Mouse (Mus musculus) ES-E14 (cell line): ENCODE results near the gene 4933424G06Rik. TPM values are rescaled to one million over a fixed set of nuclear protein-coding genes. Genes with fewer than 3 reads are reported as not detected.

ENCODE experiments used
- DNase-seq: peaks from one replicate; pipeline ENCODE4 v3.0.0-alpha.2; 2013; ENCODE audit warnings: low read depth, low spot score
- H3K27ac ChIP-seq: 2 replicates; pipeline ENCODE4 v1.5.1; 2012; ENCODE audit warnings: low read depth, mild to moderate bottlenecking, low read length, moderate library complexity, mixed read lengths; ENCODE audit not compliant: poor library complexity, insufficient read depth, severe bottlenecking
- H3K36me3 ChIP-seq: 2 replicates; pipeline ENCODE4 v1.6.1; 2012; ENCODE audit warnings: mild to moderate bottlenecking, low read length, moderate library complexity, mixed read lengths; ENCODE audit not compliant: control insufficient read depth, poor library complexity, insufficient read depth, severe bottlenecking
- H3K4me1 ChIP-seq, 2 experiments: fragments of 150-350 bp in 1 of 2; sonication (generic) in 1 of 2; 2 replicates each; pipeline ENCODE4 v1.6.1; 2012; ENCODE audit warnings: low read length in 2 of 2, mild to moderate bottlenecking in 1 of 2, mixed read lengths in 1 of 2; ENCODE audit not compliant: control insufficient read depth in 2 of 2, insufficient read depth in 2 of 2, poor library complexity in 1 of 2
- H3K4me3 ChIP-seq, 2 experiments: fragments of 150-350 bp in 1 of 2; sonication (generic) in 1 of 2; 2 replicates each; pipeline ENCODE4 v1.5.1; 2012; ENCODE audit warnings: low read length in 2 of 2, low read depth in 1 of 2, mild to moderate bottlenecking in 1 of 2, mixed read lengths in 1 of 2; ENCODE audit not compliant: insufficient read depth in 1 of 2, poor library complexity in 1 of 2, severe bottlenecking in 1 of 2
- H3K9ac ChIP-seq: 2 replicates; pipeline ENCODE4 v1.6.1; 2012; ENCODE audit warnings: low read depth, mild to moderate bottlenecking, low read length, mixed read lengths; ENCODE audit not compliant: poor library complexity, insufficient read depth, severe bottlenecking
- H3K9me3 ChIP-seq: fragments of 150-350 bp; sonication (generic); 2 replicates; pipeline ENCODE4 v1.6.1; 2012; ENCODE audit warnings: low read depth, mild to moderate bottlenecking, low read length; ENCODE audit not compliant: control insufficient read depth, insufficient read depth
- CHD2 ChIP-seq: IDR thresholded peaks from 2 replicates; pipeline ENCODE4 v1.6.1; 2014; ENCODE audit warnings: mild to moderate bottlenecking, low read depth, low read length, inconsistent platforms
- HCFC1 ChIP-seq: IDR thresholded peaks from 2 replicates; pipeline ENCODE4 v1.6.1; 2012; ENCODE audit warnings: low read length, inconsistent platforms, borderline replicate concordance; ENCODE audit not compliant: insufficient read depth
- MAFK ChIP-seq: IDR thresholded peaks from 2 replicates; pipeline ENCODE4 v1.6.1; 2014; ENCODE audit warnings: mild to moderate bottlenecking, low read depth, low read length, inconsistent platforms; ENCODE audit not compliant: insufficient read depth
- ZC3H11A ChIP-seq: IDR thresholded peaks from 2 replicates; pipeline ENCODE4 v1.6.1; 2012; ENCODE audit warnings: low read depth, mild to moderate bottlenecking, inconsistent platforms, low read length, borderline replicate concordance
- ZNF384 ChIP-seq: IDR thresholded peaks from 2 replicates; pipeline ENCODE4 v1.6.1; 2012; ENCODE audit warnings: low read depth, low read length, inconsistent platforms
- in situ Hi-C, 2 experiments: fragments of 600-800 bp; cut with MboI; formaldehyde crosslinking; loops; one replicate each; pipeline ENCODE4 v1.15.1; 2025; ENCODE audit warnings: low sequenced_read_pairs in 2 of 2, inconsistent platforms in 1 of 2; ENCODE audit not compliant: unreplicated experiment in 2 of 2
- total RNA-seq: library from RNA; depleted of rRNA; stranded (reverse); fragments of 300-350 nt; gene quantifications from 2 replicates; pipeline ENCODE4 v1.2.3, GENCODE M21; 2012

4933424G06Rik gene
- total RNA-seq, 1 experiment = not detected

GRCm38 (mm10) chr1:36786377-36786776 is 76.4 kb downstream of the 4933424G06Rik start:
- Histone ChIP-seq H3K27ac (no peak overlapping the region), H3K9me3 (no peaks in the 10 kb centered on the region), H3K36me3 (peaks cover 3% of the 10 kb centered on the region), H3K4me3 (no peak overlapping the region), H3K4me1 (peaks cover 0 to 5% of the 10 kb centered on the region in 2 experiments; a peak in 1 of 4 replicates), H3K9ac (no peak overlapping the region)
- in situ Hi-C loops = loop anchor here (25.0 kb wide), 2 partner anchors 451 to 851 kb away; no protein-coding TSS in a partner anchor
- no peak for DNase-seq
- TF ChIP-seq ZC3H11A = 0 out of 2 replicates have a peak, but pooled peaks have one; percentile 25
- TF ChIP-seq CHD2 = no peak
- TF ChIP-seq HCFC1 = no peak
- TF ChIP-seq MAFK = 0 out of 2 replicates have a peak, but pooled peaks have one; percentile 27
- no peak for TF ChIP-seq ZNF384

GRCm38 (mm10) chr1:36789416-36789815 is 79.5 kb downstream of the 4933424G06Rik start:
- Histone ChIP-seq H3K9me3 (no peaks in the 10 kb centered on the region), H3K27ac (no peak overlapping the region), H3K9ac (no peak overlapping the region), H3K4me3 (no peak overlapping the region), H3K36me3 (peaks cover 26% of the 10 kb centered on the region), H3K4me1 (peaks cover 0 to 5% of the 10 kb centered on the region in 2 experiments; a peak in 1 of 4 replicates)
- no peak for DNase-seq
- in situ Hi-C loops = loop anchor here (25.0 kb wide), 2 partner anchors 448 to 848 kb away; no protein-coding TSS in a partner anchor
- no peak for TF ChIP-seq MAFK
- no peak for TF ChIP-seq ZC3H11A
- TF ChIP-seq HCFC1 = no peak
- no peak for TF ChIP-seq ZNF384

- in situ Hi-C loops = loop anchor here (25.0 kb wide), 2 partner anchors 441 to 841 kb away; no protein-coding TSS in a partner anchor
- H3K36me3 ChIP-seq = peaks cover 83% of the 10 kb centered on the region
Measured at GRCm38 (mm10) chr1:36796711-36797110, 86.8 kb downstream of the 4933424G06Rik start.

GRCm38 (mm10) chr1:36797481-36797880 is 87.5 kb downstream of the 4933424G06Rik start:
- in situ Hi-C loops = loop anchor here (25.0 kb wide), 2 partner anchors 440 to 840 kb away; no protein-coding TSS in a partner anchor
- Histone ChIP-seq H3K9ac (no peak overlapping the region), H3K9me3 (no peaks in the 10 kb centered on the region), H3K36me3 (peaks cover 83% of the 10 kb centered on the region), H3K4me3 (no peak overlapping the region), H3K4me1 (no peaks in the 10 kb centered on the region; a peak in 1 of 4 replicates), H3K27ac (no peak overlapping the region)
- TF ChIP-seq MAFK (no peak), HCFC1 (no peak), ZC3H11A (no peak)
- no peak for DNase-seq

More at GRCm38 (mm10) chr1:36796711-36797110, 86.8 kb downstream of the 4933424G06Rik start:
- no peaks in the 10 kb centered on the region; a peak in 1 of 4 replicates for H3K4me1 ChIP-seq
- no peak overlapping the region for H3K27ac ChIP-seq
- TF ChIP-seq HCFC1 = no peak
- TF ChIP-seq ZNF384 = no peak
- no peak for TF ChIP-seq MAFK
- TF ChIP-seq ZC3H11A = no peak
- TF ChIP-seq CHD2 = no peak
- no peak overlapping the region for H3K9ac ChIP-seq
- H3K4me3 ChIP-seq = no peak overlapping the region
- no peaks in the 10 kb centered on the region for H3K9me3 ChIP-seq
- no peak for DNase-seq
